Mouse (Mus musculus) ovary, adult 18-20 months (tissue): ENCODE data around the gene Rdh16f1.

Source experiments
- DNase-seq: peaks from one replicate; pipeline ENCODE4 v3.0.0; 2022; ENCODE audit warnings: low spot score, mixed read lengths

Gene Rdh16f1

GRCm38 (mm10) chr10:127759181-127760110, at the start of gene Rdh16f1, which contains the start of gene Rdh1:
TSS of gene Rdh16f1 (plus strand) at chr10:127759787.
TSS of gene Rdh1 (plus strand) at chr10:127759721.
- no peak for DNase-seq

GRCm38 (mm10) chr10:127710331-127710730, 49.3 kb upstream of the Rdh16f1 start:
- no peak for DNase-seq

GRCm38 (mm10) chr10:127712736-127713135, 46.9 kb upstream of the Rdh16f1 start:
- no peak for DNase-seq

GRCm38 (mm10) chr10:127721671-127722418, 37.7 kb upstream of the Rdh16f1 start:
- no peak for DNase-seq

GRCm38 (mm10) chr10:127724178-127724577, 35.4 kb upstream of the Rdh16f1 start, which contains the start of gene Tac2:
TSS of gene Tac2 (plus strand) at chr10:127724478.
- no peak for DNase-seq

- DNase-seq: no peak
These were observed 34.5 kb upstream of the Rdh16f1 start for GRCm38 (mm10) chr10:127725136-127725535.

GRCm38 (mm10) chr10:127728437-127728836, 31.1 kb upstream of the Rdh16f1 start:
- DNase-seq: no peak

GRCm38 (mm10) chr10:127730285-127730932, 29.2 kb upstream of the Rdh16f1 start:
- no peak for DNase-seq

- DNase-seq: no peak
These were observed 28.7 kb upstream of the Rdh16f1 start for GRCm38 (mm10) chr10:127730933-127731310.

- no peak for DNase-seq
These were observed 28.2 kb upstream of the Rdh16f1 start for GRCm38 (mm10) chr10:127731397-127731796.

- no peak for DNase-seq
These were observed 25.2 kb upstream of the Rdh16f1 start for GRCm38 (mm10) chr10:127734434-127734833.

GRCm38 (mm10) chr10:127736266-127736665, 23.3 kb upstream of the Rdh16f1 start:
- no peak for DNase-seq

GRCm38 (mm10) chr10:127736916-127737315, 22.7 kb upstream of the Rdh16f1 start:
- no peak for DNase-seq

- no peak for DNase-seq
These were observed 22.0 kb upstream of the Rdh16f1 start for GRCm38 (mm10) chr10:127737552-127737951.

- no peak for DNase-seq
These were observed 21.3 kb upstream of the Rdh16f1 start for GRCm38 (mm10) chr10:127738151-127738882.

GRCm38 (mm10) chr10:127739083-127739660, 20.4 kb upstream of the Rdh16f1 start, which contains the start of gene Zbtb39:
TSS of gene Zbtb39 (plus strand) at chr10:127739538.
- peak; percentile 70 for DNase-seq

GRCm38 (mm10) chr10:127739661-127740161, 19.9 kb upstream of the Rdh16f1 start:
- DNase-seq: no peak

GRCm38 (mm10) chr10:127744661-127745060, 14.9 kb upstream of the Rdh16f1 start:
- no peak for DNase-seq

- DNase-seq: no peak
These were observed 13.7 kb upstream of the Rdh16f1 start for GRCm38 (mm10) chr10:127745886-127746285.

GRCm38 (mm10) chr10:127747254-127747653, 12.3 kb upstream of the Rdh16f1 start:
- DNase-seq: no peak
